Mouse (Mus musculus) ES-E14 (cell line): ENCODE data around the gene Rplp1. TPM values are rescaled to one million over a fixed set of nuclear protein-coding genes. Genes with fewer than 3 reads are reported as not detected.

Experiments
- DNase-seq: peaks from one replicate; pipeline ENCODE4 v3.0.0-alpha.2; 2013; ENCODE audit warnings: low read depth, low spot score
- H3K27ac ChIP-seq: 2 replicates; pipeline ENCODE4 v1.5.1; 2012; ENCODE audit warnings: low read depth, mild to moderate bottlenecking, low read length, moderate library complexity, mixed read lengths; ENCODE audit not compliant: poor library complexity, insufficient read depth, severe bottlenecking
- H3K36me3 ChIP-seq: 2 replicates; pipeline ENCODE4 v1.6.1; 2012; ENCODE audit warnings: mild to moderate bottlenecking, low read length, moderate library complexity, mixed read lengths; ENCODE audit not compliant: control insufficient read depth, poor library complexity, insufficient read depth, severe bottlenecking
- H3K4me1 ChIP-seq, 2 experiments: fragments of 150-350 bp in 1 of 2; sonication (generic) in 1 of 2; 2 replicates each; pipeline ENCODE4 v1.6.1; 2012; ENCODE audit warnings: low read length in 2 of 2, mild to moderate bottlenecking in 1 of 2, mixed read lengths in 1 of 2; ENCODE audit not compliant: control insufficient read depth in 2 of 2, insufficient read depth in 2 of 2, poor library complexity in 1 of 2
- H3K4me3 ChIP-seq, 2 experiments: fragments of 150-350 bp in 1 of 2; sonication (generic) in 1 of 2; 2 replicates each; pipeline ENCODE4 v1.5.1; 2012; ENCODE audit warnings: low read length in 2 of 2, low read depth in 1 of 2, mild to moderate bottlenecking in 1 of 2, mixed read lengths in 1 of 2; ENCODE audit not compliant: insufficient read depth in 1 of 2, poor library complexity in 1 of 2, severe bottlenecking in 1 of 2
- H3K9ac ChIP-seq: 2 replicates; pipeline ENCODE4 v1.6.1; 2012; ENCODE audit warnings: low read depth, mild to moderate bottlenecking, low read length, mixed read lengths; ENCODE audit not compliant: poor library complexity, insufficient read depth, severe bottlenecking
- H3K9me3 ChIP-seq: fragments of 150-350 bp; sonication (generic); 2 replicates; pipeline ENCODE4 v1.6.1; 2012; ENCODE audit warnings: low read depth, mild to moderate bottlenecking, low read length; ENCODE audit not compliant: control insufficient read depth, insufficient read depth
- CHD2 ChIP-seq: IDR thresholded peaks from 2 replicates; pipeline ENCODE4 v1.6.1; 2014; ENCODE audit warnings: mild to moderate bottlenecking, low read depth, low read length, inconsistent platforms
- HCFC1 ChIP-seq: IDR thresholded peaks from 2 replicates; pipeline ENCODE4 v1.6.1; 2012; ENCODE audit warnings: low read length, inconsistent platforms, borderline replicate concordance; ENCODE audit not compliant: insufficient read depth
- MAFK ChIP-seq: IDR thresholded peaks from 2 replicates; pipeline ENCODE4 v1.6.1; 2014; ENCODE audit warnings: mild to moderate bottlenecking, low read depth, low read length, inconsistent platforms; ENCODE audit not compliant: insufficient read depth
- ZC3H11A ChIP-seq: IDR thresholded peaks from 2 replicates; pipeline ENCODE4 v1.6.1; 2012; ENCODE audit warnings: low read depth, mild to moderate bottlenecking, inconsistent platforms, low read length, borderline replicate concordance
- ZNF384 ChIP-seq: IDR thresholded peaks from 2 replicates; pipeline ENCODE4 v1.6.1; 2012; ENCODE audit warnings: low read depth, low read length, inconsistent platforms
- in situ Hi-C, 2 experiments: fragments of 600-800 bp; cut with MboI; formaldehyde crosslinking; loops; one replicate each; pipeline ENCODE4 v1.15.1; 2025; ENCODE audit warnings: low sequenced_read_pairs in 2 of 2, inconsistent platforms in 1 of 2; ENCODE audit not compliant: unreplicated experiment in 2 of 2
- total RNA-seq: library from RNA; depleted of rRNA; stranded (reverse); fragments of 300-350 nt; gene quantifications from 2 replicates; pipeline ENCODE4 v1.2.3, GENCODE M21; 2012

Gene Rplp1
- total RNA-seq, 1 experiment = 9,468 TPM

DNA sequence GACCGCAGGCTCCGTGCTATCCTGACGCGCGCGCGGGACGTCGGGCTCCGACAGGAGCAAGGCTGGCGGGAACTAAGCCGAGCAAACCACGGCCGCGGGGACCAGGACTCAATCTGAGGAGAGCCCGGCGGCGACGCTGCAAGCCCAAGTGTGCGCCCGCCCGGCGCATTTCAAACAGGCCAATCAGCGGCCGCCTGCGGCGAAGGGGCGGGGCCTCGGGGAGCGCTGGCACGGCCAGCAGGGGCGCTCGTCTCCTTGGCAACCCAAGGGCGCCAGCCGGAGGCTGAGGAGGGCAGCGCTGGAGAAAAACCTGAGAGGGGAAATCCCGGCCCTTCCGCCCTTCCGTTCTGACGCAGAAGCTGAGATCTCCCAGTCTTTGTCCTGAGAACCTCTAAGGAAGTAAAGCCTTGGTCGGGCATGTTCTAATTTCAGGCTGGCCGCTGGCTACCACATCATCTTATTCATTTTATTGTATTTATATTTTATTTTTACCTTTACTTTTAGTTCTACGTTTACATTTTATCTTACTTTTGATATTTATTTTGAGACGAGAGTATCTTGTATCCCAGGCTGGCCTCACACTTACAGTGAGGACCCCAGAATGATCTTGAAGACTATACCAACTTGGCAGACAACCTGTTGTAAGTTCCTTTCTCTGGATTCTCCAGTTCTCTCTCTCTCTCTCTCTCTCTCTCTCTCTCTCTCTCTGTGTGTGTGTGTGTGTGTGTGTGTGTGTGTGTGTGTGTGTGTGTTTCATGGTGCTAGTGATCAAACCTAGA lies 32.5 kb upstream of the Rplp1 start, which contains the start of gene Kif23:
TSS of gene Kif23 (minus strand) at position 152 of the 779 bp plus-strand sequence.
- peak; percentile 95 for DNase-seq
- in situ Hi-C loops = no loop called here
- TF ChIP-seq ZC3H11A (no peak), CHD2 (no peak), HCFC1 (0 out of 2 replicates have a peak, but pooled peaks have one; percentile 12), ZNF384 (no peak)

DNA sequence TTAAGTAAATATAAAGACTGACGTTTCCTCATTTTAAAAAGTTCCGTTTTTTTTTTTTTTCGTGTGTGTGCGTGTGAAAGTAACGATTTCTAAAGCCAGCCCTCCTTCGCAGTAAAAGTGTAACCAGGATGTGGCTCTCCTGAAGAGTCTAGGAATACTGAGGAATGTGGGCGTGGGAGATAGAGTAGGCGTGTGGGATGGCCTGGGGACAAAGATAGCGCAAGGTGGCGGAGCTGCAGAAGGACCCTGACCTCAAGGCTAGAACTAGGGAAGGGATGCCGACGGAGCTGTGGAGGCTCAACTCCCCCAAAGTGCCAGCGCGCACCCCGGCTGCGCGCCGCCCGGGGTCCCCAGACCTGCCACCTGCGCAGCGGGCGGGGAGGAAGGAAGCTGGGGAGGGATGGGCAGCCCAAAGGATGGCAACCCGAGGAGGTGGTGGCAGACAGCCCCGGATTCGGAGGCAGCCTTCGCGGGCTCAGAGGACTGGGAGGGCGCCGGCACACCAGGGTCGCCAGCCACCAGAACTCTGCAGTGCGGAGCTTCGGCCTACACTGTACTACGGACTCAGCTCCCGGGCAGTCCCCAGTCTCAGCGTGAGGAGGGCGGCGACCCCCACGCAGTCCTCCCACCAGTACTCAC lies 31.8 kb upstream of the Rplp1 start:
- in situ Hi-C loops = no loop called here
- Histone ChIP-seq H3K27ac (peak overlapping the region; percentile 71), H3K4me3 (peak overlapping the region; percentile 86), H3K36me3 (peaks cover 6% of the 10 kb centered on the region), H3K9me3 (no peaks in the 10 kb centered on the region), H3K4me1 (peaks cover 5 to 8% of the 10 kb centered on the region in 2 experiments; a peak in 3 of 4 replicates), H3K9ac (peak overlapping the region; percentile 88)
- TF ChIP-seq HCFC1 (no peak), ZNF384 (0 out of 2 replicates have a peak, but pooled peaks have one; percentile 45), CHD2 (no peak)
- peak; percentile 56 for DNase-seq

More for the DNA sequence above, 32.5 kb upstream of the Rplp1 start, which contains the start of gene Kif23:
- Histone ChIP-seq H3K4me1 (peaks cover 5 to 8% of the 10 kb centered on the region in 2 experiments; a peak in 3 of 4 replicates), H3K27ac (peak within 1 kb of the TSS; percentile 71), H3K9ac (peak within 1 kb of the TSS; percentile 88), H3K36me3 (peaks cover 6% of the 10 kb centered on the region), H3K4me3 (peak within 1 kb of the TSS; percentile 86), H3K9me3 (no peaks in the 10 kb centered on the region)

DNA sequence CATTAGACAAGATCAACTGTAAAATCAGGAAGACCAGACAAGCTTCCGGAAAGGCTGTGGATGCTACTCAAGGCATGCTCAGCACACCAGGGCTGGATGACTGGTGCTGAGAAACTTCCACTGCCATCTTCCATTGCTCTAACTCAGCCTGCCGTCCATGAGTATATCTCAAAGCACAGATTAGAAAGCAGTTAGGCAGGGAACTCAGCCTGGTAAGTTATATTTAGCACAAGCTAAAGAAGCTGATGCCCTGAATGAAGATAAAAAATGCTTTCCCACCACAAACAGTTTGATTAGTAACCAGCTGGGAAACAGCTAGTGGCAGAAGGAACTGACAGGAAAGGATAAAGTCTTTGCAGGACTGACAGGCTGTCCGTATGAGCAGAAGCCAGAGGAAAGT lies 26.7 kb upstream of the Rplp1 start:
- TF ChIP-seq ZNF384 (no peak), MAFK (no peak), HCFC1 (no peak), ZC3H11A (no peak), CHD2 (no peak)
- in situ Hi-C loops = no loop called here

DNA sequence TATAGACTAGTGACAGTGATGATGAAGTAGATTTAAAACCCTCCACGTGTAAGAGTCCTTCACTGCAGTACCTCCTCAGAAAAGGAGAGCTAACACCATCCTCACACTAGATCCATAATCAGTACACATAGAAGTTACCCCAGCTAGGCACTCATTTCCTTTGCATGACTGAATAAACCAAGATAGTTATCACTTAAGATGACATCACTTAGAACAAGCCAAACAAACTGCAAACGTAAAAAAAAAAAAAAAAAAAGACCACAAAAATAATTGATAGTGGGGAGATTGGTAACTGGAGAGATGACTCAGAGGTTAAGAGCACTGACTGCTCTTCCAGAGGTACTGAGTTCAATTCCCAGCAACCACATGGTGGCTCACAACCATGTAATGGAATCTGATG lies 19.0 kb upstream of the Rplp1 start:
- Histone ChIP-seq H3K9me3 (no peaks in the 10 kb centered on the region), H3K4me3 (no peak overlapping the region), H3K4me1 (no peaks in the 10 kb centered on the region), H3K9ac (no peak overlapping the region), H3K36me3 (peaks cover 33% of the 10 kb centered on the region), H3K27ac (no peak overlapping the region)
- DNase-seq = no peak
- no peak for TF ChIP-seq CHD2
- no peak for TF ChIP-seq ZC3H11A
- no peak for TF ChIP-seq MAFK
- TF ChIP-seq ZNF384 = no peak
- TF ChIP-seq HCFC1 = no peak
- in situ Hi-C loops = no loop called here

More for the DNA sequence above, 26.7 kb upstream of the Rplp1 start:
- H3K4me3 ChIP-seq = no peak overlapping the region
- H3K9me3 ChIP-seq = no peaks in the 10 kb centered on the region
- peaks cover 18% of the 10 kb centered on the region for H3K36me3 ChIP-seq
- no peak for DNase-seq
- no peak overlapping the region for H3K9ac ChIP-seq
- no peak overlapping the region for H3K27ac ChIP-seq
- peaks cover 5 to 6% of the 10 kb centered on the region in 2 experiments; a peak in 3 of 4 replicates for H3K4me1 ChIP-seq
